Mouse (Mus musculus) retina, embryonic 14.5 days (tissue): ENCODE measurements at regions not wholly inside any gene's neighbourhood (a gene's known extent, or its start where the extent isn't known, plus 50 kb on each side); places are given as distances from the start of the nearest gene placed in this dataset.

Experiments
- DNase-seq: peaks from one replicate; pipeline ENCODE4 v3.0.0-alpha.2; 2015; ENCODE audit warnings: low spot score

DNA sequence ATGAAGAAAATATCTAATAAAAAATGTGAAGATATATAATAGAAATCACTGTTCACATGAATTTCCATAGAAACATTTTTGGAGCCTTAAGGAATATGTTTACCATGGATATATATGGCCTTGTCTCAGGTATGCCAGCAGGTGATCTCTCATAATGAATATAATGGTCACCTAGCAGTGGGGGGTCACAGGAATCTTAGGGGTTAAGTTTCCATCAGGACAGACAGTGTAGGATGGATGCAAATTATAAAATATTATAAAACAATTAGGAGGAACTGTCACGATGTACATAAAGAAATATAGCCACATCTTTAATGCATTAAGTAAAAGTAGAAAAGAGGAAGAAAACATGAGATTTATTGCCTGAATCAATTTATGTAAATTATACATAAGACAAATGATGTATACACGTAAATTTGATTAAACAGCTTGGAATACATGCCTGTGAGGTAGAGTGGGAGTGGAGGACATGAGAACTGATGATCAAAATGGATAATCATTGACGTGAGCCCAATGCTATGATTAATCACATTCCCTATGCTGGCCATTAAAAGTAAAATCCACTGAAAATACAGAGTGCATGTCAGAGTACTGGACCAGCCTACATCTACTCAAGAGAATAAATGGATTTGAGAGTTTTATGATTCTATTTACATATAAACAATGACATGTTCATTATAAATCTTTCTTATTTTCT lies 693.0 kb upstream of the Gpc5 start:
- DNase-seq = no peak

DNA sequence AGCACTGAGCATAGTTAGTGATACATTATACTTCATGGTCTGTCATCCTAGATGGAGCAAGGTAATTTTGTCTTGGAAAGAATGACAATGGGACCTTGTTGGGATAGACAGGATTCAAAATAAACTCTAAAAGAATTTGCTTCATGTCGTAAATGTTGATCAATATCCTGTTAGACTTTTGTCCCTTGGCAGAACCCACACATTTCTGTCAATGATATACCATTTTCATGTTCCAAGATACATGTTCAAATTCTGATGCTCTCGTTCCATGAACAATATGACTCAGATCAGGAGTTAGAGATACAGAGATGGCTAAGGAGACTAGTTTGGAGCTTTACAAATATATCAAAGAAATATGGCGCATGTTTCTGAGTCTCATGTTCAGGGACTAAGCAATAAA lies 673.2 kb upstream of the Gpc5 start:
- no peak for DNase-seq

DNA sequence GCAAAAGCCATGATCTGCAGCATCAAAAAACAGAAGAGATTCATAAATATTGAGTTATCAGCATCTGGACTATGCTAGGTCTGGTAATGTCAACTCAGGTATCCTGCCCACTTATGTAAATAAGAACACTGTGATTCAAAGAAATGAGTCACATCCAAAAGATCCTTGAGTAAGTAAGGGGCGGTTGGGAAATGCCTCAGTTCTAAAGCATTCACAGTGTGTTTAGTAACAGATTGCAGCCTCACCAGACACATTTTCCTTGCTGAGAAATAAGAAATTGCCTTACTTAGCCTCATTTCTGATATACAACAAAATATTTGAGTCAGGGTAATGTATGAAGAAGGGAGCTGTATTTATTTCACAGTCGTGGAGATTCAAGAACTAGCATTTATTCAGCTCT lies 666.5 kb upstream of the Gpc5 start:
- DNase-seq = no peak
